In the genomic region with DNA sequence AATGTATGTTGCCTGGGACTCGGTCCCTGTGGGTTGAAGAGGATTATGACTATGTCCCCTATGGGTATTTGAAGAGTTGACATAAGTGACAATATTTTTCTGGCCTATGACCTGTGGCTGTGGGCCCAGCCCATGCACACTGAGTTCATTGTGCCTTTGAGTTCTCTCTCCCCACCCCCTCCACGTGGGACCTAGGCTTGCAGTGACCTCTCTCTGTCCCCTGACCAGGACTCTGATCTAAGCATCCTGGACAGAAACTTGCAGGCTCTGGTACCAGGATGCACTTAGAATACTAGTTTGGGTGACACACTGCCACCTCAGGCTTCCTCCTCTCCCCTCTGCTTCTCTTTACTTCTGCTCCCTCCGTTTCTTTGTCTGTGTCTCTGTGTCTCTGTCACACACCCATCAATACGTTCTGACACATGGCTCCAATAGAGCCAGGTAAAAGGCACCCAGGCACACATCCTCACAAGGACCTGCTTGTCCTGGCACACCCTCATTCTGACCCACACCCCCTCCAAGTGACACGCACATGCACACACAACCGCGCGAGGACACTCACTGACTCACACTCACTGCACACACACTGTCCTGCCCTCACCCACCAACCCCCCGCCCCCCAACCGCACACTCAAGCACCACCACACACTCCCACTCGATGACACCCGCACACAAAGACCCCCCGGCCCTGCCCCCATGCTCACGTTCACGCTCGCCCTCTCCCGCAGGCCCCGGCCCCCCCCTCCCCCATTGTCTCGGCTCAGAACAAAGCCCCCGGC, we compare ENCODE assay signal across 8 mouse cellular contexts. TPM values are rescaled to one million over a fixed set of nuclear protein-coding genes. Genes with fewer than 3 reads are reported as not detected.
DNase-seq lines count a peak whose midpoint lies in the region; ATAC-seq and TF ChIP-seq lines count a peak whose summit lies in the region.

No protein-coding gene starts in this region.

- no peak for DNase-seq in heart, postnatal 10 days
- DNase-seq in right cerebral cortex, postnatal 14 days: no peak
- DNase-seq in layer of hippocampus, postnatal 36 days: no peak
- DNase-seq in spleen, postnatal 14 days (ENCODE audit: low spot score in 2 of 2): no peak

- no peak for TF ChIP-seq CTCF in cortical plate, adult 2 months (IDR thresholded peaks at IDR 0.05; ENCODE audit: extremely low read depth, insufficient read depth, low read length)

- intact Hi-C loops in heart, postnatal 10 days (cut with DNase I): no loop called here

- peak overlapping the region; percentile 82 for H3K9ac ChIP-seq in heart, embryonic 12.5 days
- peak overlapping the region; percentile 99 for H3K9ac ChIP-seq in hindbrain, embryonic 12.5 days
- peak overlapping the region; percentile 100 for H3K9ac ChIP-seq in midbrain, embryonic 13.5 days (replicated peaks)

- peak overlapping the region; percentile 72 for H3K4me3 ChIP-seq in heart, embryonic 12.5 days
- peak overlapping the region; percentile 41 for H3K4me3 ChIP-seq in cortical plate, adult 2 months (ENCODE audit: insufficient read depth, low read length)
- H3K4me3 ChIP-seq in hindbrain, embryonic 12.5 days: peak overlapping the region; percentile 93
- peak overlapping the region; percentile 80 for H3K4me3 ChIP-seq in midbrain, embryonic 13.5 days (replicated peaks)

- H3K9me3 ChIP-seq in heart, embryonic 12.5 days (replicated peaks): no peaks in the 10 kb centered on the region
- no peaks in the 10 kb centered on the region for H3K9me3 ChIP-seq in hindbrain, embryonic 12.5 days (replicated peaks)
- H3K9me3 ChIP-seq in midbrain, embryonic 13.5 days: no peaks in the 10 kb centered on the region

- H3K36me3 ChIP-seq in heart, embryonic 12.5 days: peaks cover 3% of the 10 kb centered on the region; the same call in 1 of the 2 replicates
- peaks cover 33% of the 10 kb centered on the region for H3K36me3 ChIP-seq in hindbrain, embryonic 12.5 days
- peaks cover 32% of the 10 kb centered on the region for H3K36me3 ChIP-seq in midbrain, embryonic 13.5 days

- peaks cover 35% of the 10 kb centered on the region for H3K4me1 ChIP-seq in heart, embryonic 12.5 days (replicated peaks)
- peaks cover 2% of the 10 kb centered on the region; the same call in 1 of the 2 replicates for H3K4me1 ChIP-seq in cortical plate, adult 2 months (ENCODE audit: control insufficient read depth, insufficient read depth, low read length)
- peaks cover 40% of the 10 kb centered on the region for H3K4me1 ChIP-seq in hindbrain, embryonic 12.5 days
- H3K4me1 ChIP-seq in midbrain, embryonic 13.5 days (replicated peaks): peaks cover 50% of the 10 kb centered on the region

- peak overlapping the region; percentile 77 for H3K4me2 ChIP-seq in heart, embryonic 12.5 days
- peak overlapping the region; percentile 59 for H3K4me2 ChIP-seq in hindbrain, embryonic 12.5 days (replicated peaks)
- peak overlapping the region; percentile 80 for H3K4me2 ChIP-seq in midbrain, embryonic 13.5 days (replicated peaks)

- WGBS in heart, embryonic 12.5 days: 10% methylated on average over 17 of the region's 20 CpGs
- 4% methylated on average over 18 of the region's 20 CpGs for WGBS in hindbrain, embryonic 12.5 days
- 4% methylated on average over 17 of the region's 20 CpGs for WGBS in midbrain, embryonic 13.5 days

- peak overlapping the region; percentile 58 for H3K27ac ChIP-seq in heart, embryonic 12.5 days (ENCODE audit: poor library complexity, severe bottlenecking)
- H3K27ac ChIP-seq in cortical plate, adult 2 months (ENCODE audit: insufficient read depth, low read length): 0 out of 2 replicates have a peak overlapping the region, but pooled peaks have one; percentile 68
- H3K27ac ChIP-seq in hindbrain, embryonic 12.5 days: peak overlapping the region; percentile 95
- peak overlapping the region; percentile 99 for H3K27ac ChIP-seq in midbrain, embryonic 13.5 days

- peak; percentile 42; the same call in 1 of the 2 replicates for ATAC-seq in heart, embryonic 12.5 days (ENCODE audit: insufficient number of reproducible peaks, low FRiP score)
- peak; percentile 82 for ATAC-seq in hindbrain, embryonic 12.5 days (ENCODE audit: low FRiP score)
- ATAC-seq in midbrain, embryonic 13.5 days: peak; percentile 80

- TF ChIP-seq POLR2A in cortical plate, adult 2 months (IDR thresholded peaks at IDR 0.05; ENCODE audit: extremely low read depth, insufficient read depth, low read length): no peak

- peaks cover 14% of the 10 kb centered on the region; the same call in 1 of the 2 replicates for H3K27me3 ChIP-seq in heart, embryonic 12.5 days (replicated peaks)
- no peaks in the 10 kb centered on the region for H3K27me3 ChIP-seq in hindbrain, embryonic 12.5 days
- H3K27me3 ChIP-seq in midbrain, embryonic 13.5 days: no peaks in the 10 kb centered on the region

RNA-seq across cellular contexts. Expression of a gene that starts 0.8 kb away (rescaled TPM):
- 8.7 and 9.4 TPM in 2 replicates for polyA plus RNA-seq in heart, embryonic 12.5 days (2016; fragmentation: Nextera tagmentation; extraction: Ambion mirVana)
- 10 to 100 TPM; 30.6 to 34.2 TPM for total RNA-seq in heart, postnatal 10 days (2021)
- 4.2 and 5.2 TPM in 2 replicates for polyA plus RNA-seq in cortical plate, adult 2 months (2012; rRNA removed)
- 26.9 and 28.6 TPM in 2 replicates for polyA plus RNA-seq in hindbrain, embryonic 12.5 days (2016; fragmentation: Nextera tagmentation; extraction: Ambion mirVana)
- polyA plus RNA-seq in midbrain, embryonic 13.5 days (2015; fragmentation: Nextera tagmentation; extraction: Ambion mirVana): 16.8 and 20.5 TPM in 2 replicates
- total RNA-seq in layer of hippocampus, postnatal 36 days (2021): 10 to 100 TPM; 13.9 to 15.6 TPM

RNA-seq across cellular contexts. Expression of a gene that starts 24.2 kb away (rescaled TPM):
- polyA plus RNA-seq in heart, embryonic 12.5 days (2016; fragmentation: Nextera tagmentation; extraction: Ambion mirVana): 232 TPM in 2 replicates
- 100 to 1,000 TPM in 1 of 2 experiments, 10 to 100 TPM in 1; 100.0 to 110 TPM for total RNA-seq in heart, postnatal 10 days (2021)
- polyA plus RNA-seq in cortical plate, adult 2 months (2012; rRNA removed): 143 and 155 TPM in 2 replicates
- polyA plus RNA-seq in hindbrain, embryonic 12.5 days (2016; fragmentation: Nextera tagmentation; extraction: Ambion mirVana): 218 and 251 TPM in 2 replicates
- 201 and 217 TPM in 2 replicates for polyA plus RNA-seq in midbrain, embryonic 13.5 days (2015; fragmentation: Nextera tagmentation; extraction: Ambion mirVana)
- 100 to 1,000 TPM; 107 to 108 TPM for total RNA-seq in layer of hippocampus, postnatal 36 days (2021)

RNA-seq across cellular contexts. Expression of a gene that starts 34.7 kb away (rescaled TPM):
- 87.7 and 97.8 TPM in 2 replicates for polyA plus RNA-seq in heart, embryonic 12.5 days (2016; fragmentation: Nextera tagmentation; extraction: Ambion mirVana)
- total RNA-seq in heart, postnatal 10 days (2021): 10 to 100 TPM; 42.2 to 46.6 TPM
- 92.3 and 93.2 TPM in 2 replicates for polyA plus RNA-seq in cortical plate, adult 2 months (2012; rRNA removed)
- 47.4 and 49.5 TPM in 2 replicates for polyA plus RNA-seq in hindbrain, embryonic 12.5 days (2016; fragmentation: Nextera tagmentation; extraction: Ambion mirVana)
- 35.6 and 41.1 TPM in 2 replicates for polyA plus RNA-seq in midbrain, embryonic 13.5 days (2015; fragmentation: Nextera tagmentation; extraction: Ambion mirVana)
- 10 to 100 TPM; 59.7 to 67.7 TPM for total RNA-seq in layer of hippocampus, postnatal 36 days (2021)

RNA-seq across cellular contexts. Expression of a gene that starts 42.5 kb away (rescaled TPM):
- polyA plus RNA-seq in heart, embryonic 12.5 days (2016; fragmentation: Nextera tagmentation; extraction: Ambion mirVana): 142 and 160 TPM in 2 replicates
- 100 to 1,000 TPM; 102 to 108 TPM for total RNA-seq in heart, postnatal 10 days (2021)
- 174 and 179 TPM in 2 replicates for polyA plus RNA-seq in cortical plate, adult 2 months (2012; rRNA removed)
- 146 and 171 TPM in 2 replicates for polyA plus RNA-seq in hindbrain, embryonic 12.5 days (2016; fragmentation: Nextera tagmentation; extraction: Ambion mirVana)
- 109 and 127 TPM in 2 replicates for polyA plus RNA-seq in midbrain, embryonic 13.5 days (2015; fragmentation: Nextera tagmentation; extraction: Ambion mirVana)
- total RNA-seq in layer of hippocampus, postnatal 36 days (2021): 100 to 1,000 TPM; 119 to 122 TPM

RNA-seq across cellular contexts. Expression of a gene that starts 49.5 kb away (rescaled TPM):
- 29.1 and 30.9 TPM in 2 replicates for polyA plus RNA-seq in heart, embryonic 12.5 days (2016; fragmentation: Nextera tagmentation; extraction: Ambion mirVana)
- 10 to 100 TPM; 14.3 to 14.7 TPM for total RNA-seq in heart, postnatal 10 days (2021)
- 8.4 and 10.0 TPM in 2 replicates for polyA plus RNA-seq in cortical plate, adult 2 months (2012; rRNA removed)
- polyA plus RNA-seq in hindbrain, embryonic 12.5 days (2016; fragmentation: Nextera tagmentation; extraction: Ambion mirVana): 32.7 and 36.6 TPM in 2 replicates
- 29.2 and 30.5 TPM in 2 replicates for polyA plus RNA-seq in midbrain, embryonic 13.5 days (2015; fragmentation: Nextera tagmentation; extraction: Ambion mirVana)
- 10 to 100 TPM; 10.7 to 15.8 TPM for total RNA-seq in layer of hippocampus, postnatal 36 days (2021)

Comparison
In these comparisons a context has a peak if more than half of its experiments do, and no peak if none do; other contexts are left out.
1. H3K4me3 ChIP-seq: peak in every context shown above with its lines; median percentile 93 in hindbrain, embryonic 12.5 days; 80 in midbrain, embryonic 13.5 days; 72 in heart, embryonic 12.5 days; 41 in cortical plate, adult 2 months.